Mouse (Mus musculus) kidney, embryonic 15.5 days (tissue): Measurements from ENCODE around the gene Rptor. TPM values are rescaled to one million over a fixed set of nuclear protein-coding genes. Genes with fewer than 3 reads are reported as not detected.

Experiments
- ATAC-seq: fragments of 200-750 bp; cut with Nextera tagmentation; replicated peaks from 2 replicates; pipeline ENCODE4 v1.8.0; 2017; ENCODE audit warnings: moderate TSS enrichment; ENCODE audit not compliant: low FRiP score
- H3K27ac ChIP-seq: fragments of 300-500 bp; sonication (generic); 2 replicates; pipeline ENCODE4 v1.5.1; 2015; ENCODE audit warnings: mild to moderate bottlenecking, inconsistent platforms
- H3K27me3 ChIP-seq: fragments of 300-500 bp; sonication (generic); 2 replicates; pipeline ENCODE4 v1.6.1; 2015; ENCODE audit warnings: inconsistent platforms
- H3K36me3 ChIP-seq: fragments of 300-500 bp; sonication (generic); 2 replicates; pipeline ENCODE4 v1.6.1; 2015; ENCODE audit warnings: inconsistent platforms
- H3K4me1 ChIP-seq: fragments of 300-500 bp; sonication (generic); 2 replicates; pipeline ENCODE4 v1.6.1; 2015; ENCODE audit warnings: inconsistent platforms
- H3K4me2 ChIP-seq: fragments of 300-500 bp; sonication (generic); 2 replicates; pipeline ENCODE4 v1.6.1; 2015; ENCODE audit warnings: moderate library complexity, mild to moderate bottlenecking, inconsistent platforms
- H3K4me3 ChIP-seq: fragments of 300-500 bp; sonication (generic); replicated peaks from 2 replicates; pipeline ENCODE4 v1.5.1; 2015; ENCODE audit warnings: mild to moderate bottlenecking, inconsistent platforms
- H3K9ac ChIP-seq: fragments of 300-500 bp; sonication (generic); 2 replicates; pipeline ENCODE4 v1.6.1; 2015; ENCODE audit warnings: mild to moderate bottlenecking, inconsistent platforms
- H3K9me3 ChIP-seq: fragments of 300-500 bp; sonication (generic); replicated peaks from 2 replicates; pipeline ENCODE4 v1.6.1; 2016; ENCODE audit warnings: inconsistent platforms
- WGBS: fragments of 180-500 bp; shearing (Covaris S2); methylation state at CpG from one replicate; pipeline ENCODE4 v1.1.7; 2015; ENCODE audit warnings: mixed read lengths; 5-methylcytosine and 5-hydroxymethylcytosine counted together
- polyA plus RNA-seq: library from polyadenylated mRNA; unstranded; fragments of >200 nt; fragmentation: Nextera tagmentation; extraction: Ambion mirVana; gene quantifications from 2 replicates; pipeline ENCODE4 v1.2.1, GENCODE M21; 2015

Rptor gene
- polyA plus RNA-seq, 1 experiment from 2014 or later: 13.1 TPM

GRCm38 (mm10) chr11:119833311-119833710 lies 230.6 kb downstream of the Rptor start:
- H3K27ac ChIP-seq: no peak overlapping the region
- no peak overlapping the region for H3K4me2 ChIP-seq
- peaks cover 8% of the 10 kb centered on the region; the same call in 1 of the 2 replicates for H3K4me1 ChIP-seq
- peaks cover 18% of the 10 kb centered on the region for H3K36me3 ChIP-seq
- H3K27me3 ChIP-seq: no peaks in the 10 kb centered on the region
- H3K9me3 ChIP-seq: no peaks in the 10 kb centered on the region
- no peak overlapping the region for H3K9ac ChIP-seq
- no peak for ATAC-seq
- no peak overlapping the region for H3K4me3 ChIP-seq

DNA sequence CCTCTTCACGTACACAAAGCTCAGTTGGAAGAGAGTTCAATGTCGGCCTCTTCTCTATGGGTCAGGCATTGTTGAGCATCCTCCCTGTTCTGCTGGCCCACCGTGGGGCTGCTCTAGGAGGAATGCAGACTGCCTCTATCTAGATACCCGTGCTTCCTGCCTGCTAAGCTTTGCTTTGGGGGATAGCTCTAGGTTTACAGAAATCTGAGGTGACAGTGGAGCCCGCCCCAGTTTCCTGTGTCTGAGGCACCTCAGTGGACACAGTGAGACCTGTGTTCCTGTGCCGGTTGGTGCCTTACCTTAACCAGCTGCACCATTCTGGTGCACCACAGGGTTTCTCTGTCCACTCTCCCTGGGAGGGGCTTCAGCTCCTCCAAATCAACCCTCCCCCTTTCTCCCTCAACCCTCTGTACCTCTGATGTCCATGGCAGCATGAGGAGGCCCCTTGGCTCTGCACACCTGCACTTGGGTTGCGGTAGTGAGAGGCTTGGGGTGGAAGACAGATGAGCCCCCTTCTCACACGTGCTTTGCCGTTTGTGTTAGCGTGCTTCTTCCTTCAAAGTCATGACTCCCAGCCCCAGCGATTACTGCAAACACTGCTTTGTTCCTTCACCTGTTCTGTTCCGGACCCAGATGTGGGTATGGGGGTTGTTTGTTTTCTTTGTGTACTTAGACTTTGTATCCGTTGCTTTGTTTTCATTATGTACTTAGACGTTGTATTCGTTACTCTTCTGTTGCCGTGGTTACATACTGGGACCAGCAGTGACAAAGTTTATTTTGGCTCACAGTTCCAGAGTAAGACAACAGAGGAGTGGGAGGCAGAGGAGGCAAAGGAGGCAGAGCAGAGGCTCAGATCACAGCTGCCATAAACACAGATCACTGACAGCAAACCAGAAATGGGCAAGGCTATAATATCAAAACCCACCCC lies 231.4 kb downstream of the Rptor start:
- no peak overlapping the region for H3K9ac ChIP-seq
- H3K36me3 ChIP-seq: peaks cover 9% of the 10 kb centered on the region; the same call in 1 of the 2 replicates
- H3K4me3 ChIP-seq: no peak overlapping the region
- H3K9me3 ChIP-seq: no peaks in the 10 kb centered on the region
- WGBS: 60% methylated on average over 16 of the region's 16 CpGs
- no peak for ATAC-seq
- no peak overlapping the region for H3K4me2 ChIP-seq
- H3K4me1 ChIP-seq: peaks cover 8% of the 10 kb centered on the region; the same call in 1 of the 2 replicates
- H3K27me3 ChIP-seq: no peaks in the 10 kb centered on the region
- H3K27ac ChIP-seq: no peak overlapping the region

DNA sequence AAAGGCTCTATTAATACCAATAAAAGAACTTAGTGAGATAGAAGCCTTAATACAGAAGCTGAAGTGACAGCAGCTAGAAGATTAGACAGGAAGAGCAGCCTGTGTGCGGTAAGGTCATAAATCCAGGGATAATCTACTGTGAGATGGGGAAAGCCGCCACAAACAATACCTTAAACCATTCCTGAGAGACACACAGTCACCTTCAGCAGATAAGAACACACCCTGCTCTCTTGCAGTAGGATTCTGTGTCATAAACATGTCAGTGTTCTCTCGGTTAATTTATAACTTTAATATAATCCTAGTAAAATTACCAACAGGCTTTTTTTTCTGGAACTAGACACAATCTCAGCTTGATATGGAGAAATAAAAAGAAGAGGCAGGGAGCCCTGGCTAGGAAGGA lies 233.6 kb downstream of the Rptor start:
- Histone ChIP-seq H3K36me3 (peaks cover 4% of the 10 kb centered on the region), H3K4me1 (peaks cover 8% of the 10 kb centered on the region; the same call in 1 of the 2 replicates), H3K4me3 (no peak overlapping the region), H3K4me2 (no peak overlapping the region), H3K9me3 (no peaks in the 10 kb centered on the region), H3K9ac (no peak overlapping the region), H3K27me3 (no peaks in the 10 kb centered on the region), H3K27ac (no peak overlapping the region)
- ATAC-seq: no peak
- WGBS: 46% methylated on average over 3 of the region's 3 CpGs

DNA sequence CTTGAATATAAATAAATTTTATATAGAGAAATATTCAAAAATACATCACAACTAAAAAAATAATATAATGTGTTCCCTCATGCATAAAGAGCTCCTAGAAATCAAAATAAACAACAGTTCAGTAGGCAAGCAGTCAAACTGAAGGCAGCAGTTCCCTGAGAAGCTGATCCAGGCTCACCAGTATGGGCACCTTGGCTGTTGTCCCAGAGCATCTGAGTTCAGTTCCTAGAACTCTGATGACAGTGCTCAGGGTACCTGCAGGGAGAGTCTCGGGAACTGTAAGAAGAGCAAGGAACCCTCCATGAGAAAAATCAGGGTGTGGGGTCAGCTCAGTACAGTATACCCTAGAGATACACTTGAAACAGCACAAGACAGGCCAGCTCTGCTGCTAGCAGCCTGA lies 235.1 kb downstream of the Rptor start:
- WGBS: 93% methylated on average over 1 of the region's 1 CpGs
- Histone ChIP-seq H3K36me3 (peaks cover 13% of the 10 kb centered on the region), H3K27me3 (no peaks in the 10 kb centered on the region), H3K27ac (no peak overlapping the region), H3K4me3 (no peak overlapping the region), H3K9me3 (no peaks in the 10 kb centered on the region), H3K4me1 (peaks cover 8% of the 10 kb centered on the region; the same call in 1 of the 2 replicates), H3K9ac (no peak overlapping the region), H3K4me2 (no peak overlapping the region)
- ATAC-seq: no peak

GRCm38 (mm10) chr11:119839411-119840342 lies 237.0 kb downstream of the Rptor start:
- no peaks in the 10 kb centered on the region for H3K9me3 ChIP-seq
- 85% methylated on average over 10 of the region's 10 CpGs for WGBS
- H3K27ac ChIP-seq: no peak overlapping the region
- peaks cover 31% of the 10 kb centered on the region for H3K36me3 ChIP-seq
- H3K4me2 ChIP-seq: no peak overlapping the region
- H3K4me1 ChIP-seq: no peaks in the 10 kb centered on the region
- H3K9ac ChIP-seq: no peak overlapping the region
- H3K27me3 ChIP-seq: no peaks in the 10 kb centered on the region
- no peak overlapping the region for H3K4me3 ChIP-seq
- ATAC-seq: no peak

DNA sequence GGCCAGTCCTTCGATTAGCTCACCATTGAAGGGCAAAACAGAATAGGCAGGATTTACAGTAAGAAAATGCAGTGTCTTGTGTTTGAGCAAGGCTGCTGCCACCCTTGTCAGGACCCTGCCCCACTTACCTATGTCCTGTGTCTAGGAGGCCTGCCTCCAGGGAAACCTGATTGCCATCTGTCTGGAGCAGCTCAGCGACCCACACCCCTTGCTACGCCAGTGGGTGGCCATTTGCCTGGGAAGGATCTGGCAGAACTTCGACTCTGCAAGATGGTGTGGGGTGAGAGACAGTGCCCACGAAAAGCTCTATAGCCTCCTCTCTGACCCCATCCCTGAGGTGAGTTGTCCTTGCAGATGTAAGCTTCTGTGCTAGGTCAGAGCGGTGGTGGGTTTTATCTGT lies 243.9 kb downstream of the Rptor start:
- no peak for ATAC-seq
- 87% methylated on average over 6 of the region's 6 CpGs for WGBS
- Histone ChIP-seq H3K9ac (no peak overlapping the region), H3K4me3 (no peak overlapping the region), H3K9me3 (no peaks in the 10 kb centered on the region), H3K4me2 (no peak overlapping the region), H3K4me1 (no peaks in the 10 kb centered on the region), H3K36me3 (peaks cover 73% of the 10 kb centered on the region), H3K27me3 (no peaks in the 10 kb centered on the region), H3K27ac (no peak overlapping the region)

DNA sequence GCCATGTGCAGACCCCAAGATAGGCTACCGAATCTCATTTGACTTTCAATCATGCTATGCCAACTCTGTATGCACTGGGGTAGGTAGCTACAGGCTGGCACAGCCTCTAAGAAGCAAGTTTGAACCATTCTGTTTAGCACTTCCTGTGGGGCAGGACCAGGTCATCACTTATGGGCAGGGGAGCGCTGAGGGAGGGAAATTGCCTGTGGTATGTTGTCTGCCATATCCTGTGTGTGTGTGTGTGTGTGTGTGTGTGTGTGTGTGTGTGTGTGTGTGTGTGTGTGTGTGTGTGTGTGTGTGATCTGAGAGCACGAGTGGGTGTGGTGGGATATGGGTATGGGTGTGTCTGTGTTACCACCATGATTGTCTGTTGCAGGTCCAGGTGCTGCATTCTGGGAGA lies 244.4 kb downstream of the Rptor start:
- no peak overlapping the region for H3K9ac ChIP-seq
- no peaks in the 10 kb centered on the region for H3K4me1 ChIP-seq
- H3K9me3 ChIP-seq: no peaks in the 10 kb centered on the region
- 85% methylated on average over 3 of the region's 3 CpGs for WGBS
- no peaks in the 10 kb centered on the region for H3K27me3 ChIP-seq
- H3K36me3 ChIP-seq: peaks cover 73% of the 10 kb centered on the region
- H3K27ac ChIP-seq: no peak overlapping the region
- H3K4me3 ChIP-seq: no peak overlapping the region
- no peak overlapping the region for H3K4me2 ChIP-seq
- no peak for ATAC-seq

- H3K27ac ChIP-seq: no peak overlapping the region
- H3K4me2 ChIP-seq: no peak overlapping the region
- H3K9ac ChIP-seq: no peak overlapping the region
- H3K4me1 ChIP-seq: no peaks in the 10 kb centered on the region
- H3K9me3 ChIP-seq: no peaks in the 10 kb centered on the region
- ATAC-seq: no peak
- WGBS: 83% methylated on average over 3 of the region's 3 CpGs
- H3K27me3 ChIP-seq: no peaks in the 10 kb centered on the region
- H3K4me3 ChIP-seq: no peak overlapping the region
- H3K36me3 ChIP-seq: peaks cover 76% of the 10 kb centered on the region
Observed at GRCm38 (mm10) chr11:119847569-119847968, 244.9 kb downstream of the Rptor start.

GRCm38 (mm10) chr11:119848189-119848588 lies 245.5 kb downstream of the Rptor start:
- WGBS: 93% methylated on average over 5 of the region's 5 CpGs
- H3K4me1 ChIP-seq: no peaks in the 10 kb centered on the region
- H3K36me3 ChIP-seq: peaks cover 80% of the 10 kb centered on the region
- no peak overlapping the region for H3K27ac ChIP-seq
- no peaks in the 10 kb centered on the region for H3K9me3 ChIP-seq
- H3K9ac ChIP-seq: no peak overlapping the region
- H3K4me3 ChIP-seq: no peak overlapping the region
- no peak overlapping the region for H3K4me2 ChIP-seq
- no peak for ATAC-seq
- no peaks in the 10 kb centered on the region for H3K27me3 ChIP-seq

DNA sequence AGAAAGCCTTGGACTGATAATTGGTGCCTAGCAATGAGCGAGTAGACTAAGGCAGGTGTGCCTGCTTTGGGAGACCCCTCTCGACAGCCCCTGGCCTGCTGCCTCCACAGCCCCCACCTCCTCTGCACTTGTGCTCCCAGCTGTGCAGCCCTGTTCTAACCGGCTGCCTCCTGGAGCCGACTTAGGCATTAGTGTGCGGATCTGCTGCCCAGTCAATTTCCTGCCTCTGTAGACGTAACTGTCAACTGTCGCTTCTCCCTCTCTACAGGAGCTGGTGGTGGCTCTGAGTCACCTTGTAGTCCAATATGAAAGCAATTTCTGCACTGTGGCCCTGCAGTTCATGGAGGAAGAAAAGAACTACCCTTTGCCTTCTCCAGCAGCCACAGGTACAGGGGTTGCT lies 253.3 kb downstream of the Rptor start:
- Histone ChIP-seq H3K4me3 (no peak overlapping the region), H3K36me3 (peaks cover 88% of the 10 kb centered on the region), H3K27ac (no peak overlapping the region), H3K4me2 (no peak overlapping the region), H3K9ac (no peak overlapping the region), H3K9me3 (no peaks in the 10 kb centered on the region), H3K27me3 (no peaks in the 10 kb centered on the region), H3K4me1 (0 out of 2 replicates have a peak, but pooled peaks cover 2% of the 10 kb centered on the region)
- 67% methylated on average over 7 of the region's 7 CpGs for WGBS
- ATAC-seq: no peak

GRCm38 (mm10) chr11:119862523-119863299 lies 260.0 kb downstream of the Rptor start:
- WGBS: 73% methylated on average over 8 of the region's 8 CpGs
- peaks cover 70% of the 10 kb centered on the region for H3K36me3 ChIP-seq
- no peak for ATAC-seq
- no peaks in the 10 kb centered on the region for H3K9me3 ChIP-seq
- no peak overlapping the region for H3K27ac ChIP-seq
- no peak overlapping the region for H3K4me2 ChIP-seq
- H3K9ac ChIP-seq: no peak overlapping the region
- no peak overlapping the region for H3K4me3 ChIP-seq
- peaks cover 7% of the 10 kb centered on the region for H3K4me1 ChIP-seq
- H3K27me3 ChIP-seq: no peaks in the 10 kb centered on the region
